Comparison of ENCODE assay signal across 8 mouse cellular contexts in genomic region chr9:35175251-35176123, GRCm38 (mm10). TPM values are rescaled to one million over a fixed set of nuclear protein-coding genes. Genes with fewer than 3 reads are reported as not detected.
DNase-seq lines count a peak whose midpoint lies in the region; ATAC-seq lines count a peak whose summit lies in the region.

TSS of gene Dcps (minus strand) at chr9:35176061.

- peaks cover 12% of the 10 kb centered on the region for H3K4me1 ChIP-seq in hindbrain, embryonic 15.5 days (replicated peaks)

- under 1% methylated on average over 38 of the region's 38 CpGs for WGBS in hindbrain, embryonic 15.5 days

- DNase-seq in T-cell, adult 2 months (ENCODE audit: low spot score) = peak; percentile 95
- DNase-seq in cerebellum, postnatal 36 days = peak; percentile 95
- DNase-seq in frontal cortex, postnatal 36 days (ENCODE audit: low spot score in 2 of 2) = peak; percentile 97 to 98
- peak; percentile 94 for DNase-seq in left cerebral cortex, adult 11 months (ENCODE audit: low spot score)
- DNase-seq in lung, postnatal 4 days = peak; percentile 93 to 94
- DNase-seq in retina, postnatal 7 days (ENCODE audit: low read depth, low spot score) = peak; percentile 83
- peak; percentile 85 for DNase-seq in urinary bladder, adult 2 months (ENCODE audit: low spot score)

- peak within 1 kb of the TSS; percentile 76 for H3K4me3 ChIP-seq in hindbrain, embryonic 15.5 days

- peak within 1 kb of the TSS; percentile 97 for H3K27ac ChIP-seq in hindbrain, embryonic 15.5 days (replicated peaks)

- peak; percentile 97 for ATAC-seq in hindbrain, embryonic 15.5 days (ENCODE audit: low FRiP score, low read depth)

- peaks cover 1% of the 10 kb centered on the region for H3K36me3 ChIP-seq in hindbrain, embryonic 15.5 days

- peak within 1 kb of the TSS; percentile 89 for H3K4me2 ChIP-seq in hindbrain, embryonic 15.5 days

- peak within 1 kb of the TSS; percentile 66 for H3K9ac ChIP-seq in hindbrain, embryonic 15.5 days

- no peaks in the 10 kb centered on the region for H3K9me3 ChIP-seq in hindbrain, embryonic 15.5 days

- no peaks in the 10 kb centered on the region for H3K27me3 ChIP-seq in hindbrain, embryonic 15.5 days

RNA-seq across cellular contexts. Expression of gene Dcps, which starts in this region (rescaled TPM):
- polyA plus RNA-seq in hindbrain, embryonic 15.5 days (2015; fragmentation: Nextera tagmentation; extraction: Ambion mirVana) = 70.9 and 71.9 TPM in 2 replicates
- 26.3 and 33.1 TPM in 2 replicates for polyA plus RNA-seq in urinary bladder, adult 2 months (2012; rRNA removed)

Comparison
In these comparisons a context has a peak if more than half of its experiments do, and no peak if none do; other contexts are left out.
1. Peak in every context shown above with its lines: DNase-seq, ATAC-seq, H3K4me3 ChIP-seq and H3K27ac ChIP-seq.